Mouse (Mus musculus) cerebellum, adult 18-20 months (tissue): ENCODE data around the gene Capn8.
"Not testable (repeated sequence)": the region's sequence is repeated elsewhere in the genome, so short reads cannot be mapped to it uniquely, and the experiment has no call there.

ENCODE experiments used
- DNase-seq, 2 experiments: peaks; one replicate each; pipeline ENCODE4 v3.0.0; 2021

The Capn8 gene

DNA sequence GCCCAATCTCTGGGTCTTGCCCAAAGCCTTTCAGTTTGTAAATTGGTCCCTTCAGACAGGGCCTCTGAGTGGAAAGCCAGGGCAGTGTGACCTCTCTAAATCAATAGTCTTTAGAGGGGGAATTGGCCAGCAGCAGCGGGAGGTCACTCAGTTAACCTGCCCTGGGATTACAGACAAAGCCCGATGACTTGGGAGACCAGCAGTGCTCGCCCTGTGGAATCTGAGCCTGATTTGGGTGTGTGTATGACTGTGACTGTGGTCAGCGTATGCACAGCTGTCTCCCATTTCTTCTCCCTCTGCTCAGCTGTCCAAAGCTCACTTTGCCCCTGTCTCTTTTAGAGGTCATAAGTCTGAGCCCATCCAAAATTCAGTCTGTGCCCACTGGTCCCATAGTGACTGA lies 55.7 kb downstream of the Capn8 start:
- DNase-seq, result no peak

DNA sequence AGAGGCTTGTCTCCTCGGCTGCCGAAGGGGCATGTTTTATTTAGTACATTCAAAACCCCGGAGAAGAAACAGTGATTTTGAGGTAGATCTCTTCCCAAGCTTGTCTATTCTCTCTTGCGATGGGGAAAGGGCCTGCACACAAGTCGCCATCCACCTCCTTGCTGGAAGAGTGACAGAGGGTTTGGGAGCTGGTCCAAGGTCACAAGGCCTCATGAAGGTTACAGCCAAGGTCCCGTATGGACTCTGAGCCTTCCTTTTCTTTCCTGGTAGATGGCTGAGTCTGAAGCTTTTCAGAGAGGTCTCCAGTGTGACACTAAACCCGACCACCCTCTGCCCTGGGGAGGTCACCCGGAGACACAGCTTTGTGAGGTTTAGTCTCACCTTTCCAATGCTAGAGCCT lies 56.4 kb downstream of the Capn8 start:
- no peak for DNase-seq

DNA sequence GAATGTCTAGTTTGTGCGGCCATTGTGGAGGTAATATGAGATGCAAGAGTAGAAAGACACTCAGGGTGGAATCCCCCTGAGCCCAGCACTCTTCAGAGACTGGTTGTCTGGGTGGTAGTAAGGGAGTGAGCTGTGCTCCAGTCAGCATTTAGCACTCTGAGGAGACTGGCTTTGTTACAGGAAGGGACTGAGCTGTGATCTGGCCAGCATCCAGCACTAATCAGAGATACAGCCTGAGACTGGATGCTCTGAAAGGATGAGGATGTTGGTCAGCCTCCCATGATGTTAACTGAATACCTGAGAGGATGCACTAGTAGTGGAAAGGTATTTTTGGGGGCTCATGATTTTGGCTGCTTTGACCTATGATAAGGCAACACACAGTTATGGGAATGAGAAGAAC lies 61.4 kb downstream of the Capn8 start:
- no peak for DNase-seq

DNA sequence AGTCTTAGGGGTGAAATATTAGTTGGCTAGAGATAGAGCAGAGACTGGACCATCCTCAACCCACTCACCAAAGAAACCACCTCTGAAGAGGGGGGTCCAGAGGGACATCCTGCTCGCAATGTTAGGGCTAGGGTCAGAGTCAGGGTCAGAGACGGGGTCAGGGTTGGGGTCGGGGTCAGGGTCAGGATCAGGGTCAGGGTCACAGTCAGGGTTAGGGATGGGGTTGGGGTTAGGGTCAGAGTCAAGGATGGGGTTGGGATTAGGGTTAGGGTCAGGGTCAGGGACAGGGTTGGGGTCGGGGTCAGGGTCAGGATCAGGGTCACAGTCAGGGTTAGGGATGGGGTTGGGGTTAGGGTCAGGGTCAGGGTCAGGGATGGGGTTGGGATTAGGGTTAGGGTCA lies 64.4 kb downstream of the Capn8 start:
- no peak for DNase-seq

DNA sequence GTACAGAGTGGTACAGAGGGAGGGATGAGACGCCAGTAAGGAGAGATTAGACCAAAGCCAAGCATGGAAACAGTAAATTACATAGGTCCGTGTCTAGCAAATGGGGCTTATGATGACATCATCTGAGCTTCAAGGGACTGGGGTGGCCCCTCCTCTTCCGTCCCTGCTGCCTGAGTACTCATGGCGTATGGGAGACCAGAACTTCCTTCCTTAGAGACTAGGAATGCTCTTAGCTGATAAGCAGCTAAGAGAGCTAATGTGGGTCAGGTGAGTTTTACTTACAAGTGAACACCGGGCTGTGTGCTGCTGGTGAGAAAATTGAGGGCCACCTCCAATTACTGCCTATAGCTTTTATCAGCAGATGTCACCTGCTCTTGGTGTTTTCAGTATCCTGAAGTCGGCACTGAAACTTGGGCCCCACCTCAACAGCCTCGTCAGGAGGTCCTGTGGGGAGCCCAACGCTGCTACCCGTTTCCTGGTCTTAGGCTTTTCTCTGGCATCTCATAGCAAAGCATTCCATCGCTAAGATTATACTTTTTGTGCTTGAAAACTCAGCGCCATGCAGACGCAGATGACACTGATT lies 69.0 kb downstream of the Capn8 start:
- DNase-seq, result no peak

DNA sequence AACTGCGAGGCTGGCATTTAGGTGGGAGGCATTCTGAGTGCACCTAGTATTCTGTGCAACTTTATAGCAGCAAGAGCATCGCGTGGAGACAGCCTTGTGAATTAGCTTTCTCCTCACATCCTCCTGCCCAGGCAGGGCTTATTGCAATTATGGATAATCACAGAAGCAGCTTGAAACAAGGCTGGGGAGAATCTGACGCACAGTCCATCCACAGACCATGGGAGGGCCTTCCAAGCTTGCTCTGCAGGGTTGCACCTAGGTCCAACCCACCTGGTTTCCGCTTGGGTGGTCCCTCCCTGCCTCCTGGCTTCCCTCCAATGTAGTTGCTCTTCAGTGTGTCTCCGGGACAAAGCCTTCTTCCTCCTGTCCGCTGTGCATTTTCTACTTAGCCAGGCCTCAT lies 74.2 kb downstream of the Capn8 start:
- DNase-seq, result no peak

DNA sequence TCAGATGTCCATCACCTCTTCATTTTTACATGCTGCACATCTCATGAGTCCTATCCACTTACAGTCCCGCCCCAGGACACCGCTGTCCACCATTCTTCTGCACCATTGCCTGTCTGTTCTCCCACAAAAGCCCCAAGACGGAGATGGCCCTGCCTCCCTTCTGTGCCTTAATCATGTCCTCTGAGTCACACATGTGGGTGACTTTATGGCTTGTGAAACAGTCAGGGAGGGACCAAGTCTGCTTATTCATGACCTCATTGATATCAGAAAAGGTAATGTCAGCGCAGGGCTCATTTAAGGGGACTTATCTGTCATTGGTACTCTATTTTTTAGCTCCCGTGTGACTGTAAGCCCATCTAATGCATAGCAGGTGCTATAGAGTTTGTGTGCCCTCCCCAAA lies 74.6 kb downstream of the Capn8 start:
- no peak for DNase-seq

DNA sequence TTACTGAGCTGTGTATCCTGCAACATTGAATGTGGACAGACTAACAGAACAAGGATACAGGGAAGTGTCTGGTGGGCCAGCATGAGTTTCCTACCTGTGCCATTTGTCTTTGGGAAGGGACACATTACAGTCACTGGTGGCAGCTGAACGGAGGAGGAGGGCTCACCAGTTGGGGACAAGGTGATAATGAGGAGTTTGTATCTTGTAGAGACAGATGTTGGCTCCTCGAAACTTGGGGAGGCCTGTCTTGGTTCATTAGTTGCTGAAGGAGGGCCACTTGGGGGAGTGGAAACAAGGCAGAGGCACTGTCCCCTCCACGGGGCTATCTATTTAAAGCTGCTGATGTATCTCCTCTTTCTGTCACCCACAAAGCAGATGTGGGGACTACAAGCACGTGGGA lies 75.3 kb downstream of the Capn8 start:
- no peak for DNase-seq

DNA sequence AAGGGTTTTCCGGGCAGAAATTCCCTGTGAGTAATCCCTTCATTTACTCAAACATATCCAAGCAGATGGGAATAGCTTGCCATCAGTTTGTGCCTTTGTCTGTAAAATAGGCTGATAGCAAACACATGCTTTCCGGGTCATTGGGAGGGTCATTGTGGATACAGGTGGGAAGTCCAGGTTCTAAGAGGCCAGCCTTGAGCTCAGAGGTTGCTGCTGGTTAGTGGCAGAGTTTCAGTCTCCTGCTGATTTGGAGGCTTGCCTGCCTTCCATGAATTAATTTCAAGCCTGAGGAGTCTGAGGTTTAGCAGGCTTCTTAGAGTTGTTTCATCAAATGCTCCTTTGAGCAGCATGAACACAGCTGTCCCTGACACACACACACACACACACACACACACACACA lies 78.0 kb downstream of the Capn8 start:
- DNase-seq, result no peak

DNA sequence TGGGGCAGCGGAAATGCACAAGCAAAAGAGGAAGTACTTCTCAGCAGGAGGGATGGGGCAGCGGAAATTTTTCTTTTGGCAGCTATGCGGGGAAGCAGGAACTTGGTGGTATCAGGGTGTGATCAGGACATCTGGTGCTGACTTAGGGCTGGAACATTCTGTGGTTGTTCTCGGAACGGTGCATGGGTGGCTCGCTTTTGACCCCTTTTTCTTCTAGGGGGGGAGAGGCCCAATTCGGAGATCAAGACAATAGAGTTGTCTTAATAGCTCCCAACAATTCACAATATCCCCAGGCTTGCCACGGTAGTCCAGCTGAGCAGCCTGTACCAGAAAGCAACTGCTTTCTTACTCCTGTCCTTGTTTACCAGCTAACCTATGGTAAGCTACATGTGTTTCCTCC lies 79.6 kb downstream of the Capn8 start:
- not testable (repeated sequence) for DNase-seq

DNA sequence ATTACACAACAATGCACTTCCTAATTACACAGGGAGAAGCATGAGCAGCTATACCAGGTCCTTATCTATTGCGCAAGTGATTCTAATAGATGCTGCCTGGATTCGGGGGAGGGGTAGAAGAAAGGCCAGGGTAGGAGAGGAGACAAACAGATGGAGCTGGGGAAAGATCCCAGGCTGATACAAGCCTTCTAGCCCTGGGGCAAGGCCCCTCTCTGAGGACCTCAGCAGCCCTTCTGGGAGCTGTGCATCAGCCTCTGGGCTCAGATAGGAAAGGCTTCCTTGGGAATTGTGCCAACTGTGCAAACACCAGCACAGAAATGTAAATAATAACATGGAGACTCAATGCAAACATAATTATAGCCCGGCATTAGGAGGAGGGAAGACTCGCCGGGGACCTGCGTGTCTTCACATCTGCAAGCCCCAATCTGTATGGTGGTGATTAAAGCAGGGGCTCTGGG lies 80.4 kb downstream of the Capn8 start:
- DNase-seq, result no peak

DNA sequence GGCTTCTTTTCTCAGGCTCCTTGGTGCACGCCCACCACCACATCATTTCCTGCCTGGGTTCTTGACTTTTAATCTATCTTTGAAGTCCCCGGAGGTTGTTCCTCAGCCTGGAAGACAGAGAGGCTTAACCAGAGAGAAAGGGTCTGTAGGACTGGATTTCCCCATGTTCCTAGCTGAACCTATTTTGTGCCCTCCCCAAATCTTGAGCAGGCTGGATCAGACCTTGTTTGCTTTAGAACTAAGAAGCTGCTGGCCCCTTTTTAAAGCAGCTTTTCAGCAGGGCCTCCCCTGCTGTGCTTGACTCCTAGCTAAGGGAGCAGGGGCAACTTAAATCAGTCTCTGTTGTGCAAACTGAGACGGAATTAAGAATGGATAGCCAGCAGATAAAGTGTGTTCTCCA lies 82.0 kb downstream of the Capn8 start:
- no peak for DNase-seq

DNA sequence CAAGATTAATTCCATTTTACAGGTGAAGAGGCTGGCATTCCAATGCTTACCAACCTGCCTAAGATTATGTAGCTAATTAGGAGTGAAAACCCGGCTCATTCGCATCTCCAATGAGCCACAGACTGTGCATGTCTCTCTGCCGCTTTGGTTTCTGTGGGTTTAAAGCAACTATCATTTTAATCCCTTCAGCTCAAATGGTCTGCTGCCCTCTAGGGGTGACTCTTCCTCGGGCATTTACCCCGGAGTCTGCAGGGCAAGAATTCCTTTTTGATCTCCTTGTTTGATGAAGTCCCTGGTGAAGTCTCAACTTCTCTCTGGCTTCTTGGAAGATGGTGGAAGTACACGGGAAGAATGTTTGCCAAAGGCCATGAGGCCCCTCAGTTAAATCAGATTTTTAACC lies 93.0 kb downstream of the Capn8 start:
- peak; percentile 47 to 50 for DNase-seq

DNA sequence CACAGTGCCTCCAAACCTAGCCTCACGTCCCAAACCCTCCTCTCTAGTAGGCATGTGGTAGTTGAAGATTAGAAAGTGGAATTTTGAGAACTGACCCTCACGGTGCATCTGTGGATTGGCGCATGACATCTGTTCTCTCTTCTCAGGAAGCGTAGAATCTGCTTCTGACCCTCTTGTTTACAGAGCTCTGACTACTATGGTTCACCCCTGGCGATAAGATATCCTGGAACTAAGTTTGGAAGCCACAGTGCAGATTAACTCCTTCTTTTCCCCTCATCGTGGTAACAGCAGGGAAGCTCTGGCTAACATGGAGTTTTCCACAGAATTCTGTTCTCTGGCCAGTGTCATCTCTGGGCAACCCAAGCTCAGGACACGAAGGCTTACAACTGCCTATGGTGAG lies 95.6 kb downstream of the Capn8 start:
- no peak for DNase-seq

DNA sequence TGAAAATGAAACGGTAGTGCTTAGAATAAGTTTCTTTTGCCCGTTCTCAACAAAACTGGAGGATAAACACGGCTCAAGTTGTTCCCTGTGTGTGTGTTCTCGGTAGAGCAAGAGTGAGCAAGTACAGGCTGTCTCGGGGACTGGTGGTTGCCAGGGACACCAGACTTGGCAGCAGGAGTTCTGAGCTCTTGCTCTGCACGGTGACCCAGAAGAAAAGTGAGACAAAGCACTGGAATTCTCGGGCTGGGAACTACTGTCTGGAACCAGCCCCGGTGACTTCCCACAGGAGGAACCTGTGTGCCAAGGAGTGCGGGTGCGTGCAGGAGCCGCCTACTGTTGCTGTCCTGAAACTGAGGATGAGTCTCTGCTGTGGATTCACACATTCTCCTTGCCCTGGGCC lies 98.9 kb downstream of the Capn8 start:
- peak; percentile 8 to 15 for DNase-seq

DNA sequence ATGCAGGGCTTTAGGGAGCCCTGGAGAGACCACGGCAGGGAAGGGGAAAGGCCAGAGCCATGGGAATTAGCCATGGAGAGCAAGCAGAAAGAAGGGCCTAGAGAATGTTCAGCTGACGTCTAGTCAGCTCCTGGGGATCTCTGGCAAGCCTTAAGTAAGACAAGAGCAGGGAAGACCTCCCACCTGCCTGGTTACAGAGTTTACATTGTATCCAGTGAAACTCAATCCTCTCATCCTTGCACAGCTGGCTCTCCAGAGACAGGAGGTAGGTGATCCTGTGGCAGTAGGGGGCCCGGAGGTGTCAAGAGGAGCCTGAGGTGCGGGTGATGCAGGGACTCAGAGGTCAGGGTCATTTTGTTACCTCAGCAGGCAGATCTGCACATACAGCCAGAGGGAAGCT lies 100.0 kb downstream of the Capn8 start:
- no peak for DNase-seq

DNA sequence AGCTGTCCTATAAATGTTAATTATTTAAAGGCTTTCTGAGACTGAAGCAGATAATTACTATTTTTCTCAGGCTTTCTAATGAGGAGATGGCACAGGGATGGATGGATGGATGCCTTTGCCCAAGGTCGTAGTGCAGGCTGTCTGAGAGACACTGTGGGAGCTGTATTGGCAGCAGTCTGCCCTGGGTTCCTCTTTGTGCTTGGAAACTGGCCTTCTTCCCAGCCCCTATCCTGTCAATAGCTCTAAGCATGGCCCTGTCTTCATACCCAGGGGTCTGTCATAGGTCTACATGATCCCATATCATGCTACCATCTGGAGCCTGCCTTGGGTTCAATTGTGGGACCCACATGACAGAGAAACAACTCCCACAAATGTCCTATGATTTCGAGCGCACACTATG lies 102.5 kb downstream of the Capn8 start:
- no peak for DNase-seq

DNA sequence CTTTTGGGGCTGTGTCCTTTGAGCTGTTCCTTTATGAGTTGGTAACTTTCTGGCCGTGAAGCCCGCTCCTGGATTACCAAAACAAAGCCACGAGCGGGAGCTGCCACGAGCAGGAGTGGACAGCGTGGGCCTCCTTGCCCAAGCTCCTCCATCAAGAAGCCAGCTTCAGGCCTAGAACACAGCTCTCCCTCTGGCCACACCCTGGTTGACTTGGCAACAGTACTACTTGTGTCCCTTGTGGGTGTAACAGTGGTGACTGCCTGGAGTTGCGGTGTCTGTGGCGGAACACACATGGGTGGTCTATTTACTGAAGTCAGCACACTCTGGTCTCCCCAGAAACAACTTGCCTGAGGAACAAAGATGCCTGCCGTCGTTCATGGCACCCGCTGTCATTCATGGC lies 104.9 kb downstream of the Capn8 start:
- DNase-seq, result no peak

DNA sequence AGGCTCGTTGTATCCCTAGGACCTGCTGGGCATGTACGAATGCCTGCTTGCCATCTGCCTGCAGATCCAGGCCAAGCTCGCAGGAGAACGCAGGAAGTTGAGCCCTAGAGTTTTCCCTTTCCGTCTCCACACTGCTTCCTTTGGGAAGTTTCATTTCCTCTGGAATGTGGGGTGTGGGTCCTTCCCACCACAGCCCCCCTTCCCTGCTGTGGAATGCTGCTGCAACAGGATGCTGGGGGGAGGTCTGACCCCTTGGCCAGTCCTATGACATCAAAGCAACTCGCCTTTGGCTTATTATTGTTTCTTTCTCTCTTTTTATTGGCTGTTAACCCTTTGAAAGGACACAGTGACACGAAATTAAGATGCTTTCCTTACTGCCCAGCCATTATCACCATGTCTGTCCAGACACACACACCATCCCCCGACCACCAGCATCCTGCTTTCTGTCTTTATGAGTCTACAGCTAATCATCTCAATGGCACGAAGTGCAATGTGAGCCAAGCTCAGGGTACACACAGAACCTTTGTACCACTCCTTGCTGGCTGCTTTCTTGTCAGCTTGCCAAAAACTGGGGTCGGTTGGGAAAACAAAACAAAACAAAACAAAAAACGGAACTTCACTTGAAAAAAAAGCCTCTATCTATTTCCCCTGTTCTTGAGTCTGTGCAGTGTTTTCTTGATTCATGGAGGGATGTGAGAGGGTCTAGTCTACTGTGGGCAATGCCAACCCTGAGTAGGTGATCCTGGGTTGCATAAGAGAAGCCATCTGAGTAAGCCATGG lies 105.9 kb downstream of the Capn8 start:
- DNase-seq, result no peak

DNA sequence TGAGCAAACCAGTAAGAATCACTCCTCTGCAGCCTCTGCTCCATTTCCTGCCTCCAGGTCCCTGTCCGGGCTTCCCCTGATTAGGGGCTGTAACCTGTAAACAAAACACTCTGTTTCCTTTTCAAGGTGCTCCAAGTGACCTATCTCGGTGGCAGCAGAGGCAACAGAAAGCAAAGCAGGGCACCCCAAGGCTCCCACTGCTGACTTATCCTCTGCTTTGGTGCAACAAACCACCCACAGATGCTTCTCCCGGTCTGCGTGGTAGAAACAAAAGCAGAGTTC lies 106.5 kb downstream of the Capn8 start:
- no peak for DNase-seq

DNA sequence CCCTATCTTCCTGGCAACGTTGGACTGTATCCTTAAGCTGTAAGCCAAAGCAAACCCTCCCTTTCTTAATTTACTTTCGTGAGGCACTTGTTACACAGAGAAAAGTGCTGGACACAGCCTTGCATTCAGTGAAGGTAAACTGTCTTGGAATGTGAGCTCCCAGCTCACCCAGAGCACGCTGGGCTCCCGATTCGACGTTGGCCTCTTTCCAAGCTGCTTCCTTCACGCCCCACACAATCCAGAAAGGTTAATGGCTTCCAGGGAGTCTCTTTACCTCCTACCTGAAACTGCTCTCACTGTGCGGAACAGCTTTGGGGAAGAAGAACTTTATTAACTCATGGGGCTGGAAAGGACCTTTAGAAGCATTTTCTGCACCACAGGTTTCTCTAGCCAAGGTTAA lies 110.5 kb downstream of the Capn8 start:
- no peak for DNase-seq

DNA sequence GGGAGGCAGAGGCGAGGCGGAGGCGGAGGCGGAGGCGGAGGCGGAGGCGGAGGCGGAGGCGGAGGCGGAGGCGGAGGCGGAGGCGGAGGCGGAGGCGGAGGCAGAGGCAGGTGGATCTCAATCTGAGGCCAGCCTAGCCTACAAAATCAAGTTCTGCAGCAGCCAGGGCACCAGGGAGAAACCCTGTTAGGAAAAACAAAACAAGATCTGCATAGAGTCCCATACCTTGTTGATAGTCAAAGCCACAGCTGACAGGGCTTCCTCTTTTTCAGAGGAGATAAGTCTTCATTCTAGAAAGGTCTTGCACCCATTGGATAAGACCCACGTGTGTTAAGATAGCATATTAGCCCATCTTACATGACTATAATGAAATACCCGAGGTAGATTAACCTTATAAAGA lies 113.3 kb downstream of the Capn8 start:
- DNase-seq, result no peak

DNA sequence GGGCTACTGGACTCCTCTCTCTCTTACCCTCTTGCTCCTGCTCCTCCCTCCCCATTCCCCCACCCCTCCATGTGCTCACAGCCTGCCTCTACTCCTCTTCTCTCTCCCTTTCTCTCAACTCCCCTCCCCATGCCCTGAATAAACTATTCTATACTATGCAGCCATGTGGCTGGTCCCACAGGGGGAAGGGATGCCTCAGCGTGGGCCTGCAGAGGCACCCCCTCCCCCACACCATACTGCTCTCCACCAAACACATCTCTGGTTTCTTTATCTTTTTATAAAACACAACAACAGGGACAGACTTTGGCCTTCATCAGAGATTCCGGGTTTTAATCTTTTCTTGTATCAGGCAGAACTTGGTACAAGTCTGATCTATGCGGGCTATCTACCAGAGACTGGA lies 114.4 kb downstream of the Capn8 start:
- no peak for DNase-seq

DNA sequence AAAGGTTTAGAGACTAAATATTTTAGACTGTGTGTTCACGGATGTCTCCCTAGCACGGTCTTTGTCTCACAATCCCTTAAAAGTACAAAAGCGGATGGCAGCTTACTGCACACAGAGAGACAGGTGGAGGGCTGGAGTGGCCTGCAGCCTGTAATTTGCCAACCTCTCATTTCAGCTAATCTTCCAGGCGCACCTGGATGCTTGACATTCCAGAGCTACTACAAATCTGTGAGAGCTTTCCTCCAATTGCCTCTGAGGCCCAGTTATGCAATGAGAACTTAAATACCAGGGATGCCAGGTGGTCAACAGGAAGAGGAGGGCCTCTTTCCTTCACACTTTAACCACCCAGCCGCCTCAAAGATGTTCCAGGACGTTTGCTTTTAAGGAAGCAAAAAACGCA lies 114.8 kb downstream of the Capn8 start:
- no peak for DNase-seq
